Mouse (Mus musculus): ENCODE results near the gene Amz1. TPM values are rescaled to one million over a fixed set of nuclear protein-coding genes. Genes with fewer than 3 reads are reported as not detected.

The Amz1 gene
- total RNA-seq (2022): under 1 TPM in 3 of 4 experiments, not detected in 1; 0.12 to 0.18 (median 0.17) TPM

DNA sequence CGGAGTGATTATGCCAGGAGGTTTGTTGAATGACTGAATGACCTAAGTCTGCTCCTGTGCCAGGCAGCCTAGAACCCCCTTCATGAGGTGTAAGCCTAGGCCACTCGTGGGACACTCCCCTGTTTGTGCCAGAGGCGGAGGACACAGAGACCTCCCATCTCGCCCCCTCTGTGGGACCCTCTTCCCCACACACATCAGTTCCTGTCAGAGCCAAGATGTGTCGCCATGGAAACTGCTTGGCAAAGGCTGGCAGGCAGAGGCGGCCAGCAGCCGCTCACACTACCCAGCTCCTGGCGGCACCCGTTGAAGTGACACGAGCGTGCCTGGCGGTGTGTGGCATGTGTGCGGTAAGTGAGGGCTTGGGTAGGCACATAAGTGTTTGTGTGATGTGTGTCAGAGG is at the start of gene Amz1:
Amz1 (plus strand) TSS at position 306 of the 400 bp plus-strand sequence.
- no peak for DNase-seq (ENCODE audit: low spot score in 2 of 2)

DNA sequence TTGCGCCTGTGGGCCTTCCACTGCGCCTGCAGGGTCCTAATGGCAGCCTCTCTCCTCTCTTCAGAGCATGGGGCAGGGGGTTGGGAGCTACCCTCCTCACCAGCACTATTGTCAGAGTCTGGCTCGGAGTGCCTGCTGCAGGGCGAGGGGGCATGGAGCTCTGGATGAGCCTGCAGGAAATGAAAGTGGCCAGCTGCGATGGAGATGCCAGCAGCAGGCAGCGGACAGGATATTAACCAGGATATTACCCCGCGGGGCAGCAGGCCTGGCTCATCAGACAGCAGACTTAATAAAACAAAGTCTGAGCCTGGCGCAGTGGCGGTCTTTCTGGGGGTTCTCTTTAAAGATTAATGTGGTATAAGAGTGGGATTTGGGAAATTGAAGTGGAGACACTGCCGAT is 48.8 kb upstream of the Amz1 start:
- no peak for DNase-seq (ENCODE audit: low spot score in 2 of 2)

DNA sequence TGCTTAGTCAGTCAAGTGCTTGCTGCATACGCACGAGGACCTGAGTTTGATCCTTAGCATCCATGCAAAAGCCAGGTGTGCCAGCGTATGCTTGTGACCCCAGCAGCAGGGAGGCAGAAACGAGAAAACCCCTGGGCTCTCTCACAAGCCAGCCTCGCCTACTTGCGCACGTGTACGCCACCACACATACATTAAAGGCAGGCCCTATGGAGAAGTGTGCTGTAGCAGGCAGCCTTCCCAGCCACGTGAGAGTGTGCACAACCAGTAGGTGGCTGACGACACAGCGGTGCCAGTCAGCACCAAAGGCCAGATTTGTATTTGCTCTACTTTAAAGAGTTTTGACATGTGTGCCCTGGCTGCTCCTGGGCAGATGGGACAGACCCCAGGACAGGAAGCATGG is 48.3 kb upstream of the Amz1 start:
- DNase-seq (ENCODE audit: low spot score in 2 of 2): no peak

DNA sequence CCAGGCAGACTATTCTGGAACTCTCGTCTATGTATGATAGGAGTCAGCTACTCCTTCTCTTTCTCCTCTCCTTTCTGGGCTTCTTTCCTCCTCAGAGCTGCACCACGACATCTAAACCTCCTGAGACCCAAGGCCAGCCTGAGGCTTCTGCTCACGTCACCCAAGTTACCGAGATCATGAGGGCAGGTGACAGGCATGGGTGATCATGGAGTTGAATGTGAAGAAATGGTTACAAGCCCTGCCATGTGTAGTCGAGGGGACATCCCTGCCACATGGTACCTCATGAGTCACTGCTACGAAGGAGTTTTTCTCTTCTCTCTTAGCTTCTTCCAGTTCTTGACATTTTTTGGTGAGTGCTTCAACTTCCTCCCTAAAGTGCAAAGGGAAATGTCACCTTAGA is 46.8 kb upstream of the Amz1 start:
- DNase-seq (ENCODE audit: low spot score in 2 of 2): no peak

DNA sequence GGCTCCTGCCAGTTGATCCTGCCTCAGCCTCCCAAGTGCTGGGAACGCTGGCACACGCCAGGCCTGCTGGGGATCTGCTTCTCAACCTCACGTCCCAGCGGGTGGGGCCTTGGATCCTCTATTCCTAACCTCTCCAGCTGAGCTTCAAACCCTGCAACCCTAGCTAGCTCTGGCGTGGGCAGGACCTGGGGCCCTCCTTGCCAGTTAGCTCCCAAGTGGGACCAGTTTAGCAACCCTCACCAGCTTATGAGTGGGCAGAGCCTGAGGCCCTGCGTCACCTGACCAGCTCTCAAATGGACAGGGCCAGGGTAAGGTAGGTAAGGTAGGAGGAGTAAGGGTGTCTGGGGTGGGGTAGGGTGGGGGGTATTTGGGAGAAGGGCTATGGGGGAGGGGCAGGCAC is 43.9 kb upstream of the Amz1 start:
- DNase-seq (ENCODE audit: low spot score in 2 of 2): no peak

DNA sequence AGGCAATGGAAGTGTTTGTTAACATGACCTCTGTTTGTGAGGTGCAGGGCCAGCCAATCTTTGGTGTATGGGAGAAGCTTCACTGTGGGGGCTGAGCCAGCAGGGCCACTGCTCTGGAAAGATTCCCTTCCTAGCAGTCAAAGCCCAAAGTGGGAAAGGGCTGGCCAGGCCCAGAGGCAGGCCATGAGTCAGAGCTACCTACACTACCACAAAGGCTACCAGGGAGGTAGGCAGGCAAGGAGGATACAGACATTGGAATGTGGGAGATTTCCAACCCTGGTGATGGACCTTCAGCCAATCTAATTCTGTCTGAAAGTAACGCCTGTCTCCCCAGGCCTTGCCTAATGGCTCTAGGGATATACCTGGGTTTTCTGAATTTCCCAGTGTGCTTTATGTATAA is 43.0 kb upstream of the Amz1 start:
- DNase-seq (ENCODE audit: low spot score in 2 of 2): no peak

DNA sequence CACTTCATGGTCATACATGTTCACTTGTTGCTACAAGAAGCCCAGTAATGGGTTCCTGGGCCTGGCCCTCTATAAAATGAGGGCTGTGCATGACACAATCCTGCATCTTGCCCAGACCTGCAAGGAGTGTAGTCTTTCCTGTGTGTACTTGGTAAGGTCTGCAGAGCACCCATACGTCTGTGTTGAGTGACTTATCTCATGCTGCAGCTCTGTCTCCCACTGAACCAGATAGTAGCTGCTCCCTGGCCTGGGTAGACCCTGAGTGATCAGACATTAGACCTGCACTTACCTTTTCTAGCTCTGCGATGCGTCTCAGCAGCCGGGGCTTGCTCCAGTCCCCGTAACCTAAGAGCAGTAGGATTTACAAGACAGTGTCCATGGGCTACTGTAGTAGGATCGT is 41.8 kb upstream of the Amz1 start:
- no peak for DNase-seq (ENCODE audit: low spot score in 2 of 2)

DNA sequence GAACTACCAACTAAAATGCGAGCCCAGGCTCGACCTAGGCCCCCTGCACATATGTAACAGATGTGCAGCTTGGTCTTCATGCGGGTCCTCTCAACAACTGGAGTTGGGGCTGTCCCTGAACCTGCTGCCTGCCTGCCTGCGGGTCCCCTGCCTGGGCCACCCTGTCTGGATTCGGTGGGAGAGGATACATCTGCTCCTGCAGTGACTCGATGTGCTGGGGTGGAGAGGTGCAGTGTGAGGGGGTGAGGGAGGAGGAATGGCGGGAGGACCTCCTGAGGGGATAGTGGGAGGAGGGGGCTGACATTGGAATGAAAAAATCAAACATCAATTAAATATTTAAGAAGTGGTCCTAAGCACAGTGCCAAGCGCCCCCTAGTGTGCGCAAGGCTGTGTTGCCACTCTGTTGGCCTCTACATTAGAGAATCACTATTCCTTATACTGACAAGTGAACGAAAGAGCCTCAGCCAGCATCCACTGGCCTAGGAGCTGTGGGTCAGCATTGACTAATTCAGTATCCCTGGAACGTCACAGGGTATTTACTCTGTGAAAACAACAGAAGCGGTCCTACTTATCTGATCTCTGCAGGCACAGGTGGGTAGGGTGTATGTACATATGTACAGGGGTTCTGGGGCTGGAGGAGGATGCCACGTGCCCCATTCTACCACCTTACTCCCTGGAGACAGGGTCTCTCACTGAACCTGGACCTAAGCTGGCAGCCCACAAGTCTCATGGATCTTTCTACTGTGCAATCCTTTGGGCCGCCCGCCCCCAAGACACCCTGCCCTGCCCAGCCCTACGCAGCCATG is 39.4 kb upstream of the Amz1 start:
- no peak for DNase-seq (ENCODE audit: low spot score in 2 of 2)

DNA sequence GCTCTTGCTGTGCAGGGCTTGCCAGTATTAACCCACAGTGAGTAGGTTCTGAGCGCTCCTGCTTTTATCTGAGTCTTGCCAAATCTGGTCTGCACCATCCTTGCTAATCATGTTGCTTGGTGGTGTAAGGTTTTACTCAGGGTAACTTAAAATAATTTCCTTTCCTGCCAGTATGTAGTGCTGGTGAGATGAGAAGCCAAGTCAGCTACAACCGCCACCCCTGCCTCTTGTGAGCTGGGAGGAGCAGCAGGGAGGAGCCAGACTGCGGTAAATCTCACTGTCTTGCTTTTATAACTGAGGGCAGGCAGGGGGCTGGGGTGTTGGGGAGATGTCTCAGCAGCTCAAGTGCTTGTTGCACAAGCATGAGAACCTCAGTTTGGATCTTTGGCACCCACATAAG is 35.5 kb upstream of the Amz1 start:
- DNase-seq (ENCODE audit: low spot score in 2 of 2): no peak

DNA sequence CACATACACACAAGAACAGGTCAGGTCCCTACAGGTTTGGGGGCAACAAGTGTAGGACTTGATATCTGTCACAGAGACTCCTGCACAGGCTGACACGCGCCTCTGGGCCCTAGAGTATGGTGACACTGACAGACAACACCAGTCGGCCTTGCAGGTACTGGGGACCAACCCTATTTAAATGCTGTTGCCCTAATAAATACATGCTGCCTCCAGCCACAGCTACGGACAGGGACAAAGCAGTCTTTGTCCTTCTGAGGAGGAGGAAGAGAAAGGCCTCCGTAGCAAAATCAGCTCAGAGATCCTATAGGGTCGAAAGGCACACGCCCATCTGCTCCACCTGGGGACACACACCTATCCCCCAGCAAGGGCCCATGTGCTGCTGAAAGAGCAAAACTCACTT is 27.9 kb upstream of the Amz1 start:
- no peak for DNase-seq (ENCODE audit: low spot score in 2 of 2)

DNA sequence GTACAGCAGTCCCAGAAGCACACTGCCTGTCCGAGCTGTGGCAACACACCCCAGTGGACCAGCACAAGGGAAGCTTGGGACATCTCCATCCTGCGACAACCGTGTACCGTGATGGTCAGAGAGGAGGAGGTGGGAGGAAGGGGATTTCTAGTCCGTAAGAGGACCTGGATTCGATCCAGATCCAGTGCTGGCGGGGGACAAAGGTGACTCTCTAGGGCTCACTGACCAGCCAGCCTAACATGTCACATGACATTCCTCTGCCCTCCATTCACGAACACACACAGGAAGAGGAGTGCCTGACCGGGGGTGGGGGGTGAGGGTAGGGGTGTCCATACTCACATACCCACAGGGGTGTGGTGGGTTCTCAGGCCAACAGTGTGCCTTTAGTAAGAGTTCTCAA is 24.2 kb upstream of the Amz1 start:
- DNase-seq (ENCODE audit: low spot score in 2 of 2): no peak

DNA sequence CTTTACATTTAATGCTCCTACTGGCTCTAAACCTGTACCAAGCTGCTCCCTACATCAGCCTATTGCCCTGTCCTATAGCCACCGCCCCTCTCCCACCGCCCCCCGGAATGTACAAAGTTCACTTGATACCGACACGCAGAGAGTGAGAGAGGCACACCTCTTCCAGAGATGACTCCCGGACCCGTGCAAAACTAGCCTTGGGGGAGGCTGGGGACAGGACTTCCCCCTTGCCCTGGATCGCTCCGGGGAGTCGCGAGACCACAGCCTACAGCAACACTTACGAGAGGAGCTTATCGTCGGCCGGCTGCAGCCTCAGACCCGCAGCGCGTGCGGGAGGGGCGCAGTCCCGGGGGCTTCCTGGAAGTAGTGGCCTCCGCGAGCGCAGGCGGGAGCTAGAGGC is 22.3 kb upstream of the Amz1 start:
- DNase-seq (ENCODE audit: low spot score in 2 of 2): no peak

DNA sequence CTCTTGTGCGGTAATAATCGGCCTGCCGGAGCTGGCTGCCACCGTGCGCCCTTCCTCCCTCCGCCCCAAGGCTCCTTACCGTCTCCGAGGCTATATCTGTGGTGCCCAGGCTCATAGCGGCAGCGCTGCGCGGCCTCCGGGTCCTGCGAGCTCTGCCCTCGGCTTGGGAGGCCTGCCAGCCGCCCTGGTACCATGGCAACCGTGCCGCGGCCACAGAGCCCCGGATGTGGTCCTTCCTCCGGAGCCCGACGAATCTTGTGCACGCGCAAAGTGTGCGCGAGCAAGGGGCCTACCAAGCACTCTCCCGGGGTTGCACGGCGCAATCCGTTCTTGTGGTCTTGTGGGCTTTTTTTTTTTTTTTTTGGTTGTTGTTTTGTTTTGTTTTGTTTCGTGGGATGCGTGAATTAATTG is 21.8 kb upstream of the Amz1 start, which contains the start of gene Iqce:
Iqce (minus strand) TSS at position 276 of the 411 bp plus-strand sequence.
- DNase-seq (ENCODE audit: low spot score in 2 of 2): peak; percentile 86 to 90

DNA sequence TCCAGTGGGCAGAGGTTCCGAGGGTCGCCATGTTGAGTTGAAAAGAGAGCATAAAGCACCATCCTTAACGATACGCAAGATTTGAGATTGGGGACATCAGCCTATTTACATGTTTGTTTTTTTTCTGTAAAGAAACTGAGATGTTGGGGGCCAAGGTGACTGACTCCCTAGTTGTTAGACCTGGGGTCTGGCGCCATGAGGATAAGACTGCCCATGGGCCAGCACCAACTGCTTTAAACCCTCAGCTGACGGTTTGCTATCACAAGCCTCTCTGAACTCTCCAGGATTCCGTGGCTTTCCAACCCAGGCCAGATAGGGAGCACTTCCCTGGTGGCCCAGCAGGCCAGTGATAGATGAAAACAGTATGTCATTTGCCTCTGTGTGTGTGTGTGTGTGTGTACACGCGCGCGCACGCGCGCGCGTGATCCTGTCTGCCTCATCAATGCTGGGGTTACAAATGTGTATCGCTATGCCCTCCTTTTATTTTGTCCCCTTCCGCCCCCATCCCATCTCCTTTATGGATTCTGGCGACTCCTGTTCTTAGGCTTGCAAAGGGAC is 21.2 kb upstream of the Amz1 start:
- no peak for DNase-seq (ENCODE audit: low spot score in 2 of 2)

DNA sequence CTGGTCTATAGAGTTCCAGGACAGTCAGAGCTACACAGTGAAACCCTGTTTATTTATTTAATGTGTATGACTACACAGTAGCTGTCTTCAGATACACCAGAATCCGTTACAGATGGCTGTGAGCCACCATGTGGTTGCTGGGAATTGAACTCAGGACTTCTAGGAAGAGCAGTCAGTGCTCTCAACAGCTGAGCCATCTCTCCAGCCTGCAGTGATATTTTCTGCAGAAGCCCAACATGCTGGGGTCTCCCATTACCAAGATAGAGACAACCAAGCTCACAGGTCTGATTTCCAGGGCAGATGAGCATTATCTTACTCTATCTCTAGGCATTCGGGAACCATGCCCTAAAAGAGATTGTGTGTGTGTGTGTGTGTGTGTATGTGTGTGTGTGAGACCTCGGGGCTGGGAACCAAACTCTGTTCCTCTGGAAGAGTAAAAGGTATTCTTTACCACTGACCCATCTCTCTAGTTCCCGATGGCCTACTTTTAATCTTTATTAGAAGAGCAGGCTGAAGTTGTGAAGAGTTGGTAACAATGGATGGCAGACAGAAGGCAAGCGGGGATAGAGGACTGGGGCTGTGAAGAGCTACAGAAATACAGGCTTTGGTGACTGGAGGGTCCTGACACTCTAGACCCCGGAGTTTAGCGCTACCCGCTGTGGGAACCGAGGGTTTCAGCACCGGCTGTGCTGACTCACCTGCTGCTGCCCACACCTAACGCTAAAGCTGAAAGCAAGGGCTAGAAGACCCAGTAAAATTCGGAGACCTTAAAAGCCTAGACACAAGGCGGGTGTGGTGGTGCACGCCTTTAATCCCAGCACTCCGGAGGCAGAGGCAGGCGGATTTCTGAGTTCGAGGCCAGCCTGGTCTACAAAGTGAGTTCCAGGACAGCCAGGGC is 20.2 kb upstream of the Amz1 start:
- peak in 1 of 2 experiments; percentile 8 for DNase-seq (ENCODE audit: low spot score in 2 of 2)

DNA sequence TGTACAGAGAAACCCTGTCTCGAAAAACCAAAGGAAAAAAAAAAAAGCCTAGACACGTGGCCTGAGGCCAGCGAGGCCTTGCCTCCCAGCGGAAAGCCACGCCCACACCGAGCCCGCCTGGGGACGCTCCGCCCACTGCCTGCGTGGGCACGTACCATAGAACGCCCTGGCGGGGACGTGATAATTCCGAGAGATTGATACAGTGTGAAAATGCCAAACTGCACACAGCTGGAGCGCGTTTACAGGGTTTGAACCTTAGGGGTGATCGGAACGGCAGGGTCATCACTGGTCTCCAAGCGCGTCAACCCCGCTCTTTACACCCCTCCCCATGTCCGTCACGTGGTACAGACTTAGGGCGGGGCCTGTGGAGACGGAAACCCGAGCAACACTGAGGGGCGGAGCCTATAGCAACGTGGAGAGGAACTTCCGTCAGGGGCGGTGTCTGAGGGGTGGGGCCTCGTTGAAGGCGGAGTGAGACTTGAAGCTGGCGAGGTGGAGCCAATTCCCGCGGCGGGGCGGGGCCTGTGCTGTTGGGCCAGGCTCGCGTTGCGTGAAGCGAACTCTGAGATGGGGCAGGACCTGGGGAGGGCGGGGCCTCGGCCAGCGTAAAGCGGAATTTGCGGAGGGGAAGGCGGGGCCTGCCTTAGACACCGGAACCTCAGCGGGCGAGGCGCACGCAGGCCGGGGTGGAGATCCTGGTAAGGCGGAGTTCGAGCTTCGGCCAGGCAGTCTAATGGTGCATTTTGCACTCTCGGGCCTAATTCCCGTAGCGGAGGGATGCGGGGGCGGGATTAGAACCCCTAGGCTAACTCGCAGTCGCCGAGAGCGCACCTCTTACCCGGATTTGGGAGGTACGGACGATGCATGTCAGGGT is 19.3 kb upstream of the Amz1 start, which contains the start of gene Brat1:
Brat1 (plus strand) TSS at position 634 of the 874 bp plus-strand sequence.
- peak; percentile 100 for DNase-seq (ENCODE audit: low spot score in 2 of 2)

DNA sequence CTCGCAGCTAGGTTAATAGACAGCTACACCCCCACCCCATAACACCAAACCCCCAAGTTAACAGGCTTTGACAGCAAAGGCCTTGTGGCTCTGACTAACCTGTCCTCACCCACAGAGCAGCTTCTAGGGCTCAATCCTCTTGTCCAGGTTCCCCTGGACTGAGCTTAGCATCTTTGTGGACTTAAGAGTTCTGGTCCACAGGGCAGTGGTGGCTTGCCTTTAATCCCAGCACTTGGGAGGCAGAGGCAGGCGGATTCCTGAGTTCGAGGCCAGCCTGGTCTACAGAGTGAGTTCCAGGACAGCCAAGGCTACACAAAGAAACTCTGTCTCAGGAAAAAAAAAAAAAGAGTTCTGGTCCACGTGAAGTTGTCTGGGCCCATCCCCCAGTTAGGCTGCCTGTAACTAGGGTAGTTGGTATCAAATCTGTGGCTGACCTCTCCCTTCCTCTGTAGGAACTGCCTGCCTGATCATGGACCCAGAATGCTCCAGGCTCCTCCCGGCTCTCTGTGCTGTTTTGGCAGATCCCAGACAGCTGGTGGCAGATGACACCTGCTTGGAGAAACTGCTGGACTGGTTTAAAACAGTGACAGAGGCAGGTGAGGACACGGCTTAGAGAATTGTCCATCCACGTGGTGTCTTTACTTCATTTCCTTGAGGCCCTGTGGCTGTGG is 18.3 kb upstream of the Amz1 start:
- no peak for DNase-seq (ENCODE audit: low spot score in 2 of 2)

DNA sequence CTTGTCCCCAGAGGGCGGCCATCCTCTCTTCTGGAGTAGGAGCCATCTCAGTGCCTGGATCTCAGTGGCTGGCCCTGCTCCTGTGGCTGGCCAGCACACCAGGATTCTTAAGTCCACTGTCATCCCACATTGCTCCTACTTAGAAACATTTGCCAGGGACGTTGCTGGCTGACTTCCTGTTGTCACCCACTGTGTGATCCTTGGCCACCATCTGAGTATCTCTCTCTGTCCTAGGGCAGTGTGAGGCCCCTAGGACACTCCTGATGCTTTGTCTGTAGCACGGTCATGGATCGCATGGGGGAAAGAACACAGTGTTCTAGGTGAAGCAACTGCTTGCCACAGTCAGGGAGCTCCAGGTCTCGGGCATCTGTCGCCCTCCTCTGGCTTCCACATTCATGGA is 13.6 kb upstream of the Amz1 start:
- DNase-seq (ENCODE audit: low spot score in 2 of 2): no peak

DNA sequence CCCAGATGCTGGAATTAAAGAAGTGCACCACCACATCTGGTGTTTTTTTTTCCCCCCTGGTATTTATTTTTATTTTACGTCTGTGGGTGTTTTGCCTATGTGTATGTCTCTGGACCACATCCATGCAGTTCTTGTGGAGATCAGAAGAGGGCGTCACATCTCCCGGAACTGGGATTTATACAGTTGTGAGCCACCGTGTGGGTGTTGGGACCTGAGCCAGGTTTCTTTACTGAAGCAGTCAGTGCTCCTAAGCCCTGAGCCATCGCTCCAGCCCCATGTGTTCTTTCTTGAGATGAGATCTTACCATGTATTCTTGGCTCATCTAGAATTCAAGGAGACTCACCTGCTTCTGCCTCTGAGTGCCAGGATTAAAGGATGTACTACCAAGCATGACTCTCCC is 12.9 kb upstream of the Amz1 start:
- no peak for DNase-seq (ENCODE audit: low spot score in 2 of 2)

DNA sequence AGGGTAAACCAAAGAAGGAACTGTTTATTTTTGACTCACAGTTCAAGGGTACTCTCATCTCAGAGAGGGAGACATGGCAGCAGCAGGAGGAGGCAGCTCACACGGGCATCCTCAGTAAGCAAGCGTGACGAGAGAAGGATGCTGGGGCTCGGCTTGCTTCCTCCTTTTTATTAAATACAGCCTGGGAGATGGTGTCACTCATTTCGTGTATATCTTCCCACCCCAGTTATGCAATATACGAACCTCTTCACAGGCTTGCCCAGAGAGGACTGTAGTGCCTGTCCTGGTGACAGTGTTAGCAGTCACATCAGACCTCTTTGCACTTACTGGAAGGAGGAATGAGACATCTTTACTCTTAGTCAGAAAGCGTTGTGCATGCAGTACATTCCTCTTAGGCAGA is 3.2 kb upstream of the Amz1 start:
- no peak for DNase-seq (ENCODE audit: low spot score in 2 of 2)

DNA sequence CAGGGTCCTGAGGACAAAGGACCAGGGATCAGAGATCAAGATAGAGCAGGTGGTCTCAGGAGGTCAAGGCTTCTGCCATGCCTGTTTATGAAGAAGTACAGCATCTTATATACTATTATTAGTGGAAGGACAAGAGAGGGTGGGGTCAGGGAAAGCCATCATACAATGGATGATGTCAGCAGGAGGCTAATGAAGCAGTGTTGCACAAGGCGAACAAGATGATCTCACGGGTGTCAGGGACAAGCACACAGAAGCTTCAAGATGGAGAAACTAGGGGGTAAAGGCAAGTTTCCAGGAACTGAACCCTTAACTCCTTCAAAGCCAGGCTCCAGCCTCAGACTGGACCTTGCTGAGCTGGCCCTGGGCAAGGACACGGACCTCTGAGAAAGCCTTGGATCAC is 1.8 kb upstream of the Amz1 start:
- DNase-seq (ENCODE audit: low spot score in 2 of 2): no peak
